Mouse (Mus musculus): Measurements from ENCODE around the gene Notch3. TPM values are rescaled to one million over a fixed set of nuclear protein-coding genes. Genes with fewer than 3 reads are reported as not detected.
A peak's percentile ranks its signal among the peaks of the same experiment; 100 is the strongest.
"Not testable (repeated sequence)": the region's sequence is repeated elsewhere in the genome, so short reads cannot be mapped to it uniquely, and the experiment has no call there.

The Notch3 gene
- total RNA-seq, 2 experiments from 2014 or later = 5.3 to 6.7 TPM

DNA sequence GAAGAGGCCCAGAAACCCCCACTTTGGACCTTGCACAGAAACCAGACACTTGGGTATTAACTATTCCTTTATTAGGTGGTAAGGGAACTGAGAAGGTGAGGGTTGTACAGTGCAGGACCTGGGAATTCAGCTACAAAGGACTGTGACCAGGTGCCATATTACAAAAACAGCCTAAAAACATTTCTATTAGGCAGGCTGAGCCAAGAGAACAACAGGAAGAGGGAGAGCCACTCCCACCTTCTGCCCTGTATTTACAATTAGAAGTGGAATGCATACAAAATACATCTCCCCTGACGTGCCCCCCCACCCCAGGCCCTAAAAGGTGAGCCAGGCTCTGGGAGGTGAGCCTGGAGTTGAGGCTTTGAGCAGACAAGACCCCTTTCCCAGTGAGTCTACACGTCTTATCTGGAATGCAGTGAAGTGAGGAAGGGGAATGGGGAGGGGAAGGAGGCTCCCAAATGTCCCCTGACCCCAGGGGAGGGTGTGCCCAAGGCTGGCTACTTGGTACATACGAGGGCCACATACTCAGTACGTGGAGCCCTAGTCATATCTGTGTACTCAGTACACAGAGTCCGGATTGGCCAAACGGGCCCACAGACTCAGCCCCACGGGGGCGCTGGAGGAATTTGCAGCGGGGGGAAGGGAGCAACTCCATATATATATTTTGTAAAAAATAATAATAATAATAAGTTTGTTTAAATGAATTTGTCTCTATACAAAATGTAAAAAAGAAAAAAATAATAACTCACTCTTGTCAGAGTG is 45.7 kb downstream of the Notch3 start:
- DNase-seq (ENCODE audit: low spot score in 2 of 2) = no peak

DNA sequence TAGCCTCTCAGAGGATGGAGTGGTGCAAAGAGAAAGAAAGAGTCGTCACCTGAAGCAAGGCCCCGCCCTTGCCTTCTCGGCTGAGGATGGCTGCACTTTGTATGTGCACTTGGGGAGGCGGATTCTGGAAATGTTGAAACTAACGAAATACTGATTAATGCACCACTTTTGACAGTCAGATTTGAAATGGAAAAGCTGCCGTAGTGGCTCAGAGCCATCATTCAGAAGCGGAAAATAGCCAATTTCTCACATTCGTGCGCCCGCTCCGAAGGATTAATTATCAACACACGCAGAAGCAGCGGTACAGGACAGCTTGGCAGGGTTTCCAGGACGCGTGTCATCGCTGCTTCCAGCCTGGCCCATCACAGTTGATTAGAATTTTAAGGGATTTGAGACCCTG is 47.5 kb downstream of the Notch3 start:
- no peak for DNase-seq (ENCODE audit: low spot score in 2 of 2)

DNA sequence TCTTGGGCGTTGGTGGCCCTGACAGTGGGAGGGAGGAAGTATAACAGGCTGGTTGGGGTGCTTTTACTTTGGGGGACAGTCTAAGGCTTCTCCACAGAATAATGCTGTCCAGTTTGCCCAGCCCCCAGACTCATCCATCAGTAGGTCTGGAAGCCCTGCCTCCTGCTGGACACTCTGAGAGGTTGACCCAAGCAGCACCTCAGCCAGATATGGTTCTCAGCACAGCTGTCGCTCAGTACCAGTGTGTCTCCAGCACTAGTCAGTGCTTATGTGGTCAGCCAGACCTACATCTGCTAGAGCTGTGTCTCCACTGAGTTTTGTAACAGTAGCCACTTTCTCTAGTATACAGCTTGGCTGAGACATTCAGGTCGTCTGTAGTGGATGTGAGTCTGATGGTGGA is 48.2 kb downstream of the Notch3 start:
- no peak for DNase-seq (ENCODE audit: low spot score in 2 of 2)

DNA sequence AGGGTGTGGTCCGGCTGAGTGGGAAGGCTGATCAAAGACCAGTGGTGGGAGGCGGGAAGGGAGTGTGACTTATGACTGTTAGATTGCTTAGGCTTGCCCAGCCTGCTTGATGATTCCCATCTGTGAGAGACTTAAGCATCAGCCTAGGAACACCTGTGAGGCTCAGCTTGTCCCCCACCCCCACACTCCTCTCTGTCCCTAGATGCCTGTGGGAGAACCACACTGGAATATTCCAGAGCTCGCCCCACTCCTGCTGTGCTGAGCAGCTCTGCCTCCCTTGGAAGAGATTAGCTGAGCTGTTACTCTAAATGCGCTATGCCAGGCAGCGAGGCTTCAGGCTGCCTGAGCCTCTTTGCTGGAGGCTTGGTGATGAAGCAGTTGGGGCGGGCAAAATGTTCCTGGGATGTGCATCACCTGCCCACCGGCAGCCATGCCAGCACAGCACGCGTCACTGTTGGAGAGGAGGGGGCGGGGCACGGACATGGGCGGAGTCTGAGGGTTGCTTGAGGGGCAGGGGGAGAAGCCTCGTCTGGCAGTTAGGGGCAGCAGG is 48.7 kb downstream of the Notch3 start:
- peak; percentile 71 to 78 for DNase-seq (ENCODE audit: low spot score in 2 of 2)

DNA sequence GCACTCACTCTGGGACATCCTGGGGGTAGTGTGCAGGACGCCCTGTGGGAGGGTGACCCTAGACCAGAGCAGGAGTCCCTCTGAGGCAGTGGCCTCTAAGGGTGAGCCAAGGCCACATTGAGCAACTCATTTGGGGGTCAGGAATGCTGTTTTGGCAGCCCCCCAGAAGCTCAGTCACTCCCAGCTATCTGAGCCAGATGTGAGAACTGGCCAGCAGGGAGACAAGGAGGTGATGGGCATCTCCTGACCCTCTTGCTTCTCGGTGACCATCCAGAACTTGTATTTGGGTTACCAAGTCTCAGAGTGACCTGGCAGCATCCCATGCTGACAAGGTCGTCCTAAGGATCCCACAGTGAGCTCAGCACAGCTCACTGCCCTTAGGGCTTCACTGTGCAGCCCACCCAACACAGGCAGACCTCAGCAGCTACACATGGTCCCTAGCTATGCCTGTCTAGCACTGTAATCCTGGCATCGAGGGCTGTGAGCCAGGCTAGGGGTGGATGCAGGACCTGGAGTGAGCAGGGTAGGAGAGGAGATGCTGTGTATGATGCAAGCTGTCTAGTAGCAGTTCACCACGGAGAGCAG is 49.3 kb downstream of the Notch3 start:
- no peak for DNase-seq (ENCODE audit: low spot score in 2 of 2)

DNA sequence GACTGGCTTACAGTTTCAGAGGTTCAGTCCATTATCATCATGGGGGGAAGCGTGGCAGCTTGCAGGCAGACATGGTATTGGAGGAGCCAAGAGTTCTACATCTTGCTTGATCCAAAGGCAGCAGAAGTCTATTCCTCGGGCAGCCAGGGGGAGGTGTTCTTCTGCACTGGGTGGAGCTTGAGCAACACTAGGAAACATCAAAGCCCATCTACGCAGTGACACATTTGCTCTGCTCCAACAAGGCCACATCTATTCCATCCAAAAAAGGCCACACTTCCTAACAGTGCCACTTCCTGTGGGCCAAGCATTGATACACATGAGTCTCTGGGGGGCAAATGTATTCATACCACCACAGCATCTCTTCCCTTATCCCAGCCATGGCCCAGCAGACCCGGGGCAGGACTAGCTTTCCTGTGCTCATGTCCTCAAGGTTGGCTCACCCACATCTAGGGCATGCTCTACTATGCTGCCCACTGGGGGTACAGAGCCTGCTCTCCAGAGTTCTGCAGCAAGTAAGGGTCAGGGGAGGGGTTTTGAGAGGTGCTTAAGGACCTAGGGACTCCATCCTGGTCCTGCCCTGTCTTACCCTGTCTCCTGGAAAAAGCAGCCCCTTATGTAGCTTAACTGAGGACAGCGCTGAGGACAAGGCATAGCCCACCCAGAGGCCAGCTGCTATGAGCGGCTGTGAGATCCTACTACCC is 49.9 kb downstream of the Notch3 start:
- no peak for DNase-seq (ENCODE audit: low spot score in 2 of 2)

DNA sequence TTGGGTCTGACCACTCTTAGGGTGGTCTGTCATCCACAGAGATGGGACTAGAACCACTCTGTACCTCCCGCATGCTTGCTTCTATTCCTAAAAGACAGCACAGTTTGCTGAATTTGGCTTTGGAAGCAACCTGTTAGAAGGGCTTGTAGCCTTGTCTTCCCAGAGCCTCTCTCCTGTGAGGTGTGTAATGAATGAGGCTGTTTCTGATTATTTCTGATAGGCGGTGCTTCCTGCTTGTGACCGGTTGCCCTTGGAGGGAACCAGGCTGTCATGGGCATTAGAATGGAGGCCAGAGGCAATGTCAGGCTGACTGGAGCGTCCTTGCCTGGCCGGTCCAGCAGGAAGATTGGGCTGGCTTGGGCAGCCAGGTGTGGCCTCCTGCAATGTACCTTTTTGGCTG is 52.2 kb downstream of the Notch3 start:
- DNase-seq (ENCODE audit: low spot score in 2 of 2) = not testable (repeated sequence)

DNA sequence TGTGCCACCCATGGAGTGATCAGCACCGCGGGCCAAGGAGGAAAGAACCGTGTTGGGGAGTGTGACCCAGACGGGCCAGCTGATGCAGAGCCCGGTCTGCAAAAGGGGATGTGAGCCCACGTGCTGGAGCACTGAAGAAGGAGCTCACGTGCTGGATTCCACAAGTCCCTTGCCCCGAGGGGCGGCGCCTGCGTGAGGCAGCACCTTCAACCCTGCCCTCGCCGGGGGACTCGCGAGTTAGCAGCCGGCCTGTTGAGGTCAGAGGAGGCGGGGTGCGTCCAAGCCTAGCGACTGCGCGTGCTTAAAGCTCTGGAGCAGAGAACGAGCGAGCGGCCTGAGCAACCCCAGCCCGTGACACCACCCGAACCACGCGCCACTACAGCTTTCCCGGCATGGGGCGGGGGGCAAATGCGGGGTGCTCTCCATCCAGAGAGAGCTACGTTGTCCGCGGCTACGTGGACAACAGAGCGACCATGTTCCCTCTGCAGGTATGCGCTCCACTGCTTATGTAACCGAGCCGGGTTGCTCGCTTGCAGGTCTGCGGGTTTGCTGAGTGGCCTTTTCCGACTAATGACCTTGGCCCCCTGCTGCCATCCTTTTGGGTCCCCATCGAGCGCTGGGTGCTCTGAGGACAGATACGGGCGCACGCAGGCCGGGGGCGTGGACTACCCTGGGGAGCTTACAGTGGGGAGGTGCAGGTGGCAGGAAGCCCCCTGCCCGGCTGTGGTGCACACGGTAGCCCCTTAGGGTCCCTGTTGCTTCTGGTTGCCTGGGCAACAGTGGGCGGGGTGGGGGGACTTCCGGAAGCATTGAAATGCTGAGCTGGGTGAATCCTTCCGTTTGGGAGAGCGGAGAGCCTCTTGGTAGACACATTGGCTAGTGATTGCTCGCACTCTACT is 52.9 kb downstream of the Notch3 start:
- peak; percentile 40 to 62 for DNase-seq (ENCODE audit: low spot score in 2 of 2)

DNA sequence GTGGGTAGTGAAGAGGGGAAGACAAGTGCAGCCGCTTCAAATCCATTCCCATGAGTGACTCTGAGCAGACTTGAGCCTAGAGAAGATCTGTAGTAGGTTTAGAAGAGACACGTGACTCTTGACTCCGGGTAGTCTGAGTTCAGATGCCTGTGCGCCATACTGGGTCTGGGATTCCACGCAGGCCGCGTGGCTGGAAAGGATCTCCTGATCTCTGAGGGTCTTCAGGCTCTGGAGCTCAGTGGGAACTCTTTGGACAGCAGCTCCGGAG is 53.5 kb downstream of the Notch3 start:
- no peak for DNase-seq (ENCODE audit: low spot score in 2 of 2)

DNA sequence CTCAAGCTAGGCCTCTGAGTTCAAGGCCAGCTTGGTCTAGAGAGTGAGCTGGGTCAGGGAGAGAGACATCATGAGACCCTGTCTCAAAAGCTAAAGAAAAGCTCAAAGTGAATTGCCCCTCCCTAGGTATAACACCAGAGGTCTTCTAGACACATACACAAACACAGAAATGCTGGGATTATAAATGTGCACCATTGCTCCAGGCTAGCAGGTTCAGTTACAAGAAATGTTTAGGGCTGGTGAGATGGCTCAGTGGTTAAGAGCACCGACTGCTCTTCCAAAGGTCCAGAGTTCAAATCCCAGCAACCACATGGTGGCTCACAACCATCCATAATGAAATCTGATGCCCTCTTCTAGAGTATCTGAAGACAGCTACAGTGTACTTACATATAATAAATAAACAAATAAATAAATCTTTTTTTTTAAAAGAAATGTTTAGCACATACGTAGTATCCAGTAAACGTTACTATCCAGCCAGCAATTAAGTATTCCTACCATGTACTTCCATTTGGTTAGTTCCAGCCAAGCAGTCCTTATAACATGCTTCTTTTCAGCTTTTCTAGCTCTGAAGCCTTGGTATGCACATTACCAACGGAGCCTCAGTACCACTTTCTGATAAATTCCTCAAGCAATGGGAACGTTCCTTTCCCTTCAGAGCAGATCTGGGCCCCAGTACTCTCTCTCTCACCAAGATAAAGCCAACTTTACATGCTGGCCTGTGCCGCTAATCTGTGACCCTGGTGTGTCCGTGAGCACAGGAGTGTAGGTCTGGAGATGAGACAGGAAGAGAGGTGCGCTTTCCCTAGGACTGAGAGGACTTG is 54.0 kb downstream of the Notch3 start:
- no peak for DNase-seq (ENCODE audit: low spot score in 2 of 2)

DNA sequence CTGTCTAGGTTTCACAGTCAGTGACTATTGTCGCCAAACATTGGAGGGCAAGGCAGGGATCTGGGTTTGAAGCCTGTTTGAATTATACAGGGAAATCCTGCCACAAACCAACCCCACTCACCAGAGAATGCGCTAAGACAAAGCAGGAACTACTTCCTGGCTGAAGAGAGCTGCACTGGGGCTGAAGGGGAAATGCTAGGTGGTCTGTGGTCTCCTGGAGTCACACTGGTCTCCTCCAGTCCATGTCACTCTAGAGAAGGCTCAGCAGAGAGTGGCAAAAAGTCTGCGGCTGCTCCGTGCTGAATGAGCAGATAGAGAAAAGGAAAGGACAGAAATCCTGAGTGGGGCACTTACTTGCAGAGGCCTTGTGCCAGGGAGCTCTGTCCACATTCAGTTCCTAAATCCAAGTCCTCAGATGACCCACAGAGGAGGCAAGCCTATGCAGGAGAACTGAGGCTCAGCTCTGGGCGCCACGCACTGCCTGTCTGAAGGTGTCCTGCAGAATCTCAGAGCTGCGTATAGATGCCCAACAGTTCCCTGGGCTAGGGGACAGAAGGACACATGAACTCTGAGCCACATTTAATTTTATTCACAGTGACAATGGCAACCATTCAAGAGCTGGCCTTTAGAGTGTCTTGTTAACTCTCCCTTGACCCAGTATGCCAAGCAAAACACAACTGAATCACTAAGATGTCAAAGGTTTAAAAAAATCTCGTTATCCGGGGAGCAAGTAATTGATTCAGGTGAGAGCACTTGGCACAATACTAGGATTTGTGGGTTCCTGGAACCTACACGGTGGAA is 55.5 kb downstream of the Notch3 start:
- no peak for DNase-seq (ENCODE audit: low spot score in 2 of 2)

DNA sequence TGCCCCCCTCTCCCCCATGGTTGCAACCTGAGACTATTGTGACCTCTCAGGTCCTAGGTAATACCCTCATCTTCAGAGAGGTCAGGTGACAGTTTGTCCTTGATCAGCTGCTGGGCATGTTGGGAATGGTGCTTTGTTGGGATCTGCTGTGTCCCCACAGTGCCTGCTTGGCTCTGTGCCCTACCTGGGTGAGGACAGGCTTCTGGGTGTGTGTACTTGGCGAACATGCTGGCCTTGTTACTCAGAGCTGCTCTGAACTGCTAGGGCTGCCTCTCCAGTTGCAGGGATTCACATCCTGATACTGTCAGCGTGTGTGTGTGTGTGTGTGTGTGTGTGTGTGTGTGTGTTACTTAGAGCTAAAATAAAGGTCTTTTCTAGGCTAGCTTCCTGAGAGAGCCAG is 56.2 kb downstream of the Notch3 start:
- no peak for DNase-seq (ENCODE audit: low spot score in 2 of 2)

DNA sequence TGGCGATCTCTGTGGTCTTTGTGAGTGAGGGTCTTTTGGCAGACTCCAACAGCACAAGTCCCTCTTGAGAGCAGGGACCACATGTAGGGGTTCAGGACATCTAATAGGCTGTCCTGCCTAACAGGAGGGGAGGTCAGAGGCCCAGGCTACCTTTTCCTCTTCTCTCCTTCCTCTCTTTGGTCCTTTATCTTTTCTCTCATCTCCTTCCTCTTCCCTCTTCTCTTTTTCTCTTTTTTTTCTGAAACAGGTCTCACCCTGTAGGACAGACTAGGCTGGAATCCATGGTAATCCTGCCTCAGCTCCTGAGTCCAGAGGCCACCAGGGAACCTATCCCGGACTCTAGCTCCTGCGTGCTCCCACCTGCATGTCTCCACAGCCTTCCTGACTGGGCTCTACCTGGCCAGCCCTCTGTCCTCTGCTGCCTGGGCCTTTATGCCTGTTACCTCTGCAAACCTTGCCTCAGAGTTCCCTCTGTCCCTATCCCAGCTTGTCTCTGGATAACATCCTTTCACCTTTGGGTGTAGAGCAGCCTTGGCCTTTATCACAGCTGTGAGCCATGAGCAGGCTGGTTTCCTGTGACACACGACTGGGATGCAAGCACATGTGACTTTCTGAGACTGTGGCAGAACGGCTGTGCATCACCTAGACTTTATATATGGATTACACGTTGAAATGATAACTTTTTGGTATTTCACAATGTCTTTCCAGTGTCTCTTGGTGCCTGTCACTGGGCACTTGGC is 57.3 kb downstream of the Notch3 start:
- DNase-seq (ENCODE audit: low spot score in 2 of 2) = no peak

DNA sequence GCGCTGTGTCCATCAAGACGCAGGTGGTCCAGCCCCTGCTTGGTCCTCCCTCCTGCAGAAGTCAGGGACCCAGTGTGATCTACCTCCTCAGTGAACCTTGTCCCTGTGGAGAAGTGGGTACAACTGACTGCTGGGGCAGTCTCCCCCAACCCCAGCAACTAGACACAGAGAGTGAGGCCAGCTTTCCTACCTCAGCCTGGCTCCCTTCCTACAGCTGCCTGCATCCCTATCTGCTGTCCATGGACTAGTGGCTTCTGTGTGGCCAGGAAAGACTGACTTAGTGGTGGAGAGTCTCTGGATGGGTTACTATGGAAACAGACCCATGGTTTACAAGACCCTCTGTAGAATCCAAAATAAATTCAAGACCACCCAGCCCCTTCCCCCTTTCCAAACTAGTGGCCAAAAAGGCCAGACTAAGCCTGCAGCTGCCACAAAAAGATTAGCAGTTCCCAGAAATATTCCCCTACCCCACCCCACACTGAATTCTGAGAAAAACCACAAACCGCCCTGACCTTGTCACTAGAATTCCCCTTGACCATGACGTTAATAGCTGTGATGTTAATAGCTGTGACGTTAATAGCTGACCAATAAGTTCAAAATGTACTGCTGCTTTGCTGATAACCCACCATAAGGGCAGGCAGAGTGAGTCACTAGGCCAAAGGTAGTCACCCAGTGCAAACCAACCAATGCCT is 58.2 kb downstream of the Notch3 start:
- DNase-seq (ENCODE audit: low spot score in 2 of 2) = not testable (repeated sequence)

DNA sequence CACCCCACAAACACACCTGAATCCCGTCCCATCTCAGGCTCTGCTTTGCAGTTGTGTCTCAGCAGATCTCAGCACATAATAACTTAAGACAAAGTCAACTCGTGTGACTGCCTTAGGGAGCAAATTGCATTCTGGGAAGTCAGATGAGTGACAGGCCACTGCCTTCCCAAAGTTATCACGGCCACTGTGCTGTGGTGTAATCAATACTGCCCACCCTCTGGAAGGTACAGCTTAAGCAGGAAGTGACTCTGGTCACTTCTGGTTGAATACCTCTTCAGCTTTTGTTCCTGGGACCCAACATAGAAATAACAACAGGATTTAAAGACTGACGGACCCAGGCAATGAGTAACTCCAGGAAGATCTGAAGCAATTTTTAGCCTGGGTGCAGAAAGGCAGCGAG is 58.8 kb downstream of the Notch3 start:
- no peak for DNase-seq (ENCODE audit: low spot score in 2 of 2)

DNA sequence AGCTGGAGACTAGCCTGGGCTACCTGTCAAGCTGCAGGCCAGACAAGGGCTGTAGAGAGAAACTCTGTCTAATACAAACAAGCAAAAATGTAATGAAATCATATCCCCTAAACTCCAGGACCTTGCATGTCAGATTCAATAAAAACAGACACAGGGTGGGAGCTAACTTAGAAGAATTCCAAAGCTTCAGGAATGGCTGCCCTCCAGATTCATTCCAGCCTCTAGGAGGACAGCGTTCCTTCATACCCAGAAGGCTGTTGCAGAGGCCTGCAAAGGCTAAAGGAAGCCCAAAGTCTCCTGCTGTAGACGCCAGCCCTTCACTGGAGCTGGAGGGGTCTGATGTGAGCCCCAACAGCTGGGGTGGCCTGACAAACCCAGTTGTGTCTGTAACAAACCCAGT is 60.3 kb downstream of the Notch3 start:
- DNase-seq (ENCODE audit: low spot score in 2 of 2) = no peak

DNA sequence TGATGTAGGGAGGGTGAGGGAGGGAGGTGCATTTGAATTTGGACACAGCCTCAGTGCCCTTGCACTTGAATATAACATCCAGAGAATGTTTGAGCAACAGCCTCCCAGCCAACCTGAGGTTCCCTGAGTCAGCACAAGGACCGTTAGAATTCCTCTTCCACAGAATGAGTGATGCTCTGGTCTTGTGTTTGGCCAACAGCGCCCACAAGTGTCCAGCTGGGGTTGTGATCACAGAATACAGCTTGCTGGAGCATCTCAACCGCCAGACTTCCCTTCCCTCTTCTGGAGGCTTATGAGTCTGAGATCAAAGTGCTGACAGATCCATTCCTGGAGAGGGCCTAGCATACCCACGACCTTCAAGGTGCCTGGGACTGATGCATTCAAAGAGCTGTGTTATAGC is 63.6 kb downstream of the Notch3 start:
- no peak for DNase-seq (ENCODE audit: low spot score in 2 of 2)

DNA sequence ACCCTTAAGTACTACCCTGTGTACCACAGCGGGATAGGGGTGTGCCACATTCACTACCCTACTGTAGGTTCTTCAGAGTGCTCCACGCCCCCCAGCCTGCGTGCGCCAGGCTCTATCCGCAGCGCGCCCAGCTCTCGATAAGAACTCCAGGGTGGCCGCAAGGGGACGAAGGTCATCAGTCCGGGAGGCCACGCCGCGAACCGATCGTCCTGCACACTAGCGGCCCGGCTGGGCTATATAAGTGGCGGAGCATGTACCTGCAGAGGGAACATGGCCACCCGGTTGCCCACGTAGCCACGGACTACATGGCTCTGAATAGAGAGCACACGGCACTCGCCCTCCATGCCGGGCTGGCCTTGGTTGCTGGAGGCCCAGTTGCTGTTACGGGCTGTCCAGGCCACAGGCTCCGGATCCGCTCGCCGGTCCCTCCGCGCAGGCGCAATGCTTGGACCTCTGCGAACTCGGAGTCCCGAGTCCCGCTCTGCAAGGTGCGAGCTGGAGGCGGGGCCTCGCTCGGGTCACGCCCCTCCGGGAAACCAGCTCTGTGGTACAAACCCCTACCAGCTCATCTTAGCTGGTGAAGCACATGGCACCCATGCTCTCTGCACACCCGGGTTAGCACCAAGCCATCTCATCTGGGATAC is 66.6 kb downstream of the Notch3 start:
- peak in 1 of 2 experiments; percentile 35 for DNase-seq (ENCODE audit: low spot score in 2 of 2)

Data from left cerebral cortex, adult 18-20 months (tissue).